Mouse (Mus musculus) intestine, postnatal 0 days (tissue): ENCODE measurements around the gene Plp2. TPM values are rescaled to one million over a fixed set of nuclear protein-coding genes. Genes with fewer than 3 reads are reported as not detected.
A peak's percentile ranks its signal among the peaks of the same experiment; 100 is the strongest.

Source experiments
- ATAC-seq: fragments of 200-750 bp; cut with Nextera tagmentation; 2 replicates; pipeline ENCODE4 v1.8.0; 2017; ENCODE audit warnings: mild to moderate bottlenecking, moderate TSS enrichment, moderate library complexity
- H3K27ac ChIP-seq: fragments of 300-500 bp; sonication (generic); 2 replicates; pipeline ENCODE4 v1.5.1; 2014; ENCODE audit warnings: mild to moderate bottlenecking, low read depth, low read length, moderate library complexity
- H3K27me3 ChIP-seq: fragments of 300-500 bp; sonication (generic); replicated peaks from 2 replicates; pipeline ENCODE4 v1.6.1; 2014; ENCODE audit warnings: low read length, mixed read lengths; ENCODE audit not compliant: control insufficient read depth, insufficient read depth
- H3K36me3 ChIP-seq: fragments of 300-500 bp; sonication (generic); 2 replicates; pipeline ENCODE4 v1.6.1; 2014; ENCODE audit warnings: mild to moderate bottlenecking, moderate library complexity; ENCODE audit not compliant: control insufficient read depth, insufficient read depth
- H3K4me1 ChIP-seq: fragments of 300-500 bp; sonication (generic); replicated peaks from 2 replicates; pipeline ENCODE4 v1.6.1; 2014; ENCODE audit warnings: antibody characterized with exemption, low read length, mixed read lengths; ENCODE audit not compliant: control insufficient read depth, insufficient read depth
- H3K4me2 ChIP-seq: fragments of 300-500 bp; sonication (generic); replicated peaks from 2 replicates; pipeline ENCODE4 v1.6.1; 2014; ENCODE audit warnings: low read depth, mild to moderate bottlenecking, moderate library complexity
- H3K4me3 ChIP-seq: fragments of 300-500 bp; sonication (generic); 2 replicates; pipeline ENCODE4 v1.5.1; 2014; ENCODE audit warnings: low read depth, low read length
- H3K9ac ChIP-seq: fragments of 300-500 bp; sonication (generic); 2 replicates; pipeline ENCODE4 v1.6.1; 2014; ENCODE audit warnings: mild to moderate bottlenecking, low read depth, low read length
- H3K9me3 ChIP-seq: fragments of 300-500 bp; sonication (generic); 2 replicates; pipeline ENCODE4 v1.6.1; 2016; ENCODE audit warnings: mixed run types; ENCODE audit not compliant: control insufficient read depth
- CTCF ChIP-seq: sonication (generic); IDR thresholded peaks from 2 replicates; pipeline ENCODE4 v1.5.1; 2016; ENCODE audit warnings: low read depth, mild to moderate bottlenecking, control low read depth, antibody characterized with exemption, moderate library complexity
- WGBS: fragments of 180-500 bp; shearing (Covaris S2); extraction: QIAGEN DNeasy Blood & Tissue Kit; methylation state at CpG from one replicate; pipeline ENCODE4 v1.1.7; 2014; 5-methylcytosine and 5-hydroxymethylcytosine counted together
- polyA plus RNA-seq: library from polyadenylated mRNA; unstranded; fragments of >200 nt; fragmentation: Nextera tagmentation; extraction: Ambion mirVana; gene quantifications from 2 replicates; pipeline ENCODE4 v1.2.1, GENCODE M21; 2015

The Plp2 gene
- polyA plus RNA-seq, 1 experiment from 2014 or later = 124 TPM

- Histone ChIP-seq H3K4me1 (no peaks in the 10 kb centered on the region), H3K36me3 (no peaks in the 10 kb centered on the region), H3K27me3 (no peaks in the 10 kb centered on the region), H3K9me3 (no peaks in the 10 kb centered on the region), H3K27ac (no peak overlapping the region), H3K4me2 (no peak overlapping the region), H3K9ac (no peak overlapping the region), H3K4me3 (no peak overlapping the region)
- no peak for ATAC-seq
- TF ChIP-seq CTCF = peak; percentile 70
- WGBS = 29% methylated on average over 4 of the region's 4 CpGs
Measured at GRCm38 (mm10) chrX:7692862-7693261, 21.7 kb upstream of the Plp2 start.

- H3K9me3 ChIP-seq = no peaks in the 10 kb centered on the region
- no peak overlapping the region for H3K4me3 ChIP-seq
- no peak for TF ChIP-seq CTCF
- no peaks in the 10 kb centered on the region for H3K36me3 ChIP-seq
- H3K9ac ChIP-seq = no peak overlapping the region
- WGBS = 59% methylated on average over 3 of the region's 3 CpGs
- H3K4me2 ChIP-seq = no peak overlapping the region
- no peaks in the 10 kb centered on the region for H3K4me1 ChIP-seq
- no peak overlapping the region for H3K27ac ChIP-seq
- H3K27me3 ChIP-seq = no peaks in the 10 kb centered on the region
- ATAC-seq = no peak
Measured at GRCm38 (mm10) chrX:7690486-7690885, 19.3 kb upstream of the Plp2 start.

DNA sequence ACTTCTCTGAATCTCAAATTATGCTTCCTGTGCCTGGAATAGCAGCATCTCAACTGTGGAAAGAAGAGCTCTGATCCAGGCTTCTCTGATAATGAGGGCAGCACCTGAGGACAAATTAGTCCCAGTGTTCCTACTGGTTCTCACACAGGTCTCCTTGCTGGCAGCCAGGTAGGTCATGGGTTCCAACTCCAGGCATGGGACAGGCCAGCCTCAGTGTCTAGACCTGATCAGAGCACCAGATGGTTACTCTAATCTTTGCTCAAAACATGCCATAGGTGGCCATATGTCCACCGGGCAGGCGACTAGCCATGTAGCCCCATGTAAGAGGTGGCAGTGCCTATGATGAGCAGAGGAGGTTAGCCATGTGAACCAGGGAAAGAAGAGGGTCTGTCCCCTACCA is 17.1 kb upstream of the Plp2 start:
- 86% methylated on average over 2 of the region's 2 CpGs for WGBS
- no peak for ATAC-seq
- Histone ChIP-seq H3K4me1 (no peaks in the 10 kb centered on the region), H3K36me3 (no peaks in the 10 kb centered on the region), H3K4me2 (no peak overlapping the region), H3K4me3 (no peak overlapping the region), H3K9ac (no peak overlapping the region), H3K27ac (no peak overlapping the region), H3K9me3 (no peaks in the 10 kb centered on the region), H3K27me3 (no peaks in the 10 kb centered on the region)
- TF ChIP-seq CTCF = no peak

- peak within 1 kb of the TSS; percentile 15; the same call in 1 of the 2 replicates for H3K27ac ChIP-seq
- no peaks in the 10 kb centered on the region for H3K36me3 ChIP-seq
- peak within 1 kb of the TSS; percentile 18 for H3K4me3 ChIP-seq
- peak within 1 kb of the TSS; percentile 62 for H3K4me2 ChIP-seq
- no peaks in the 10 kb centered on the region for H3K4me1 ChIP-seq
- no peaks in the 10 kb centered on the region for H3K9me3 ChIP-seq
- 62% methylated on average over 14 of the region's 14 CpGs for WGBS
- no peaks in the 10 kb centered on the region for H3K27me3 ChIP-seq
- H3K9ac ChIP-seq = no peak within 1 kb of the TSS
- ATAC-seq = no peak
- TF ChIP-seq CTCF = no peak
Measured at GRCm38 (mm10) chrX:7680864-7681263, 9.7 kb upstream of the Plp2 start, which contains the start of gene Magix. Gene Magix (minus strand): TSS chrX:7681251.

GRCm38 (mm10) chrX:7680057-7680412 is 8.8 kb upstream of the Plp2 start:
- peak overlapping the region; percentile 62 for H3K4me2 ChIP-seq

GRCm38 (mm10) chrX:7679405-7680056 is 8.3 kb upstream of the Plp2 start:
- H3K27me3 ChIP-seq = no peaks in the 10 kb centered on the region
- no peak overlapping the region for H3K27ac ChIP-seq
- no peaks in the 10 kb centered on the region for H3K9me3 ChIP-seq
- TF ChIP-seq CTCF = peak; percentile 85
- H3K4me2 ChIP-seq = peak overlapping the region; percentile 62
- H3K36me3 ChIP-seq = no peaks in the 10 kb centered on the region
- peak; percentile 92 for ATAC-seq
- H3K9ac ChIP-seq = no peak overlapping the region
- 19% methylated on average over 27 of the region's 27 CpGs for WGBS
- H3K4me1 ChIP-seq = no peaks in the 10 kb centered on the region
- H3K4me3 ChIP-seq = peak overlapping the region; percentile 18

More at GRCm38 (mm10) chrX:7680057-7680412, 8.8 kb upstream of the Plp2 start:
- Histone ChIP-seq H3K9me3 (no peaks in the 10 kb centered on the region), H3K4me3 (peak overlapping the region; percentile 18), H3K27me3 (no peaks in the 10 kb centered on the region), H3K9ac (no peak overlapping the region), H3K27ac (no peak overlapping the region), H3K4me1 (no peaks in the 10 kb centered on the region), H3K36me3 (no peaks in the 10 kb centered on the region)
- TF ChIP-seq CTCF = no peak
- WGBS = 26% methylated on average over 12 of the region's 12 CpGs
- ATAC-seq = no peak
